Mouse (Mus musculus) brain, embryonic 14.5 days (tissue): ENCODE measurements at regions not wholly inside any gene's neighbourhood (a gene's known extent, or its start where the extent isn't known, plus 50 kb on each side); places are given as distances from the start of the nearest gene placed in this dataset.

ENCODE experiments used
- DNase-seq: peaks from one replicate; pipeline ENCODE4 v3.0.0-alpha.2; 2011; ENCODE audit warnings: low read depth
- CTCF ChIP-seq: fragments of 200-500 bp; IDR thresholded peaks from 2 replicates; pipeline ENCODE4 v1.5.1; 2012; ENCODE audit warnings: inconsistent platforms, mild to moderate bottlenecking, moderate library complexity, borderline replicate concordance; ENCODE audit not compliant: insufficient read depth, insufficient read length; ENCODE audit errors: extremely low read depth
- POLR2A ChIP-seq: fragments of 200-500 bp; IDR thresholded peaks from 2 replicates; pipeline ENCODE4 v1.6.1; 2012; ENCODE audit warnings: mild to moderate bottlenecking, inconsistent platforms, borderline replicate concordance; ENCODE audit not compliant: poor library complexity, insufficient read depth, insufficient read length, severe bottlenecking; ENCODE audit errors: extremely low read depth

- TF ChIP-seq POLR2A (no peak), CTCF (no peak)
These were observed 481.0 kb downstream of the Lipi start for GRCm38 (mm10) chr16:75104894-75105293.

GRCm38 (mm10) chr16:75093163-75093562 is 492.7 kb downstream of the Lipi start:
- TF ChIP-seq POLR2A (no peak), CTCF (no peak)
- DNase-seq, result peak; percentile 50

More at GRCm38 (mm10) chr16:75104894-75105293, 481.0 kb downstream of the Lipi start:
- DNase-seq, result peak; percentile 74

DNA sequence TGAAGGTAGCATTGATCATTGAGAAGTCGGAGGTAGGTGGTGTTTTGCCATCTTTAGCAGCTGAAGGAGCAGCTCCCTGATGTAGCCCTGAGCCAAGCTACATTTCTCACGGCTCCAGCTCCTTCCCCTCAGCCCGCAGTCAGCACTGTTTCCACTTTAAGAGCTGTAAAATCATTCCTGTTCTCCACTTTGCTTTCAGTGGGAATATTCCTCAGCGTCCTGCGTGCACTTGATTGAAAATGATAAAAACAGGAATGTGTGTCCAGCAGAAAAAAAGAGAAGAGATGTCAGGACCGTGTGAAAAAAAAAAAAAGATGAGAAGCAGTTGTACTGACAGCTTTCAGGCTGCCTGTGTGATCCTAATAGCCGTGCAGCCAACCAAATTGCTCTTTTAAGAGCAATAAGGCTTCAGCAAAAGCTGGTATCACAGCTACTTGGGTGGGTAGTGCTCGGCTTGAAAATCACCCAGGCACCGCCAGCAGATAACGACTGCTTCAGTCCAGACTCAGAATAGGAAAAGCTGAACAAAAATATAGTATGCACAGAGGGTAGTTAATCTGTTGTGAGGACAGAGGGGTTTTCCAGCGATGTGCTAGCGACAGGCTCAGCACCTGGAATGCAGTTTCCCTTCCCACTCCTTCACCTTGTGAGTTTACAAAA is 493.3 kb downstream of the Lipi start:
- peak; percentile 78 for DNase-seq
- TF ChIP-seq CTCF (no peak), POLR2A (no peak)

DNA sequence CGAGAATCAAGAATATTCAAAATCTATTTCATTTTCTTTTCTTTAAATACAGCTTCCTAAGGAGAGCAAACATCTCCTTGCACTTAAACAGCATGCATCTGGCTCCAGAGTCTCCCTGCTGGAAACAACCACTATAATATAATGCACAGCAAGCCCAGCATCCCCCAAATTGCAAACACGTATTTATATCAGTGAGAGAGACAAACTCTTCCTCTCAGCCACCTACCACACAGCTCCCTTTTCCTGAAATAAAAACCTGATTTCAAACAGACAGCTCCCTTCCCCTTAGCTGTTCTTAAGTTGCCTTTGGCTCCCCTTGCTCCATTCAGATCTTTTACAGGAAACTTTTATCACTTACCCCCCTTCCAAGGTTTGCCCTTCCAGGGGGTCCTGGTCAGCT is 493.9 kb downstream of the Lipi start:
- DNase-seq, result peak; percentile 12

GRCm38 (mm10) chr16:75089383-75090035 is 496.4 kb downstream of the Lipi start:
- no peak for TF ChIP-seq POLR2A
- TF ChIP-seq CTCF, result no peak
- peak; percentile 37 for DNase-seq

More for the DNA sequence above, 493.9 kb downstream of the Lipi start:
- TF ChIP-seq POLR2A (no peak), CTCF (no peak)

DNA sequence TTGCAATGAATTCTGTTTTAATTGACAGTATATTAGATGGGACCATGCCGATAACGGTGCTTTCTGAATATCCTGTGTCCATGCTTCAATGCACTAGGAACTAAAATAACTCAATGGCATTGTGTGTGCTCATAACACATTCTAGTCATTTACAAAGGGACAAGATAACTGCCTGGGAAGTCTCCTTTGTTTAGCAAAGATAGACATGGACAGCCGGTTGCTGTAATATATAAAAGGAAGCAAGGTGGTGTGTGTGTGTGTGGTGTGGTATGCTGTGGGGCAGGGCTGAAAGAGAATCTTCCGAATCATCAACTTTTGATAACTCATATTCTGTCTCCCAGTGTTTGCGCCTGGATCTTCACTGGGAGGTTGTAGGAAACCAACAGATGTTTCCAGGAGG is 497.2 kb downstream of the Lipi start:
- TF ChIP-seq CTCF, result no peak
- TF ChIP-seq POLR2A, result no peak
- DNase-seq, result no peak

- TF ChIP-seq CTCF, result no peak
- TF ChIP-seq POLR2A, result no peak
These were observed 520.6 kb downstream of the Lipi start for GRCm38 (mm10) chr16:75065281-75065680.

GRCm38 (mm10) chr16:75052953-75053352 is 532.9 kb downstream of the Lipi start:
- no peak for DNase-seq
- no peak for TF ChIP-seq POLR2A
- TF ChIP-seq CTCF, result no peak

More at GRCm38 (mm10) chr16:75065281-75065680, 520.6 kb downstream of the Lipi start:
- DNase-seq, result no peak

DNA sequence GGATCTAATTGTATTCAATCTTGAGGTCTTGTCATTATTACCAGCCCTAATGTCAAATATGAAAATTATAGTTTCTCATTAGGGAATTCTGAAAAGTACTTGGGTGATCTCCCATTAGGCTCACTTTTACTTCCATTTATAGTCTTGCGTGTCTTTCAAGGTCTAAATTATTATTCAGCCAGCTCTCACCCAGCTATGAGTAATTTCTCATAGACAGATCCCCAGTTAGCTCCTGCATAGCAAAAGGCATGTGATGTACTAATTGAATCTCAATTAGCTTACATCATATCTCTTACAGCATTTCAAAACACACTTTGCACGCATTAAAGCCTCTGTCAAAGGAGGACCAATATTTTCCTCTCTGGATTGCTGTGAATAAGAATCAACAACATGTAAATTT is 539.9 kb downstream of the Lipi start:
- DNase-seq, result peak; percentile 45
- TF ChIP-seq CTCF, result no peak
- TF ChIP-seq POLR2A, result no peak
